Mouse (Mus musculus): Measurements from ENCODE around the gene Tha1. TPM values are rescaled to one million over a fixed set of nuclear protein-coding genes. Genes with fewer than 3 reads are reported as not detected.
A peak's percentile ranks its signal among the peaks of the same experiment; 100 is the strongest.
"Not testable (repeated sequence)": the region's sequence is repeated elsewhere in the genome, so short reads cannot be mapped to it uniquely, and the experiment has no call there.

The Tha1 gene
- polyA plus RNA-seq, 1 experiment from 2014 or later, result 3.0 TPM

- Histone ChIP-seq H3K9me3 (no peaks in the 10 kb centered on the region), H3K27ac (replicated peaks) (no peak overlapping the region), H3K4me2 (no peak overlapping the region), H3K36me3 (no peaks in the 10 kb centered on the region), H3K4me3 (no peak overlapping the region), H3K27me3 (no peaks in the 10 kb centered on the region), H3K9ac (no peak overlapping the region), H3K4me1 (replicated peaks) (peaks cover 18% of the 10 kb centered on the region)
- no peak for ATAC-seq (ENCODE audit: low read depth)
- WGBS, result 93% methylated on average over 2 of the region's 2 CpGs
These were observed 28.3 kb downstream of the Tha1 start for GRCm38 (mm10) chr11:117844997-117845396.

- H3K27ac ChIP-seq (replicated peaks), result no peak overlapping the region
- no peak for ATAC-seq (ENCODE audit: low read depth)
- 86% methylated on average over 2 of the region's 2 CpGs for WGBS
- H3K27me3 ChIP-seq, result no peaks in the 10 kb centered on the region
- H3K36me3 ChIP-seq, result no peaks in the 10 kb centered on the region
- no peak overlapping the region for H3K4me3 ChIP-seq
- peaks cover 9% of the 10 kb centered on the region for H3K4me1 ChIP-seq (replicated peaks)
- H3K4me2 ChIP-seq, result no peak overlapping the region
- no peak overlapping the region for H3K9ac ChIP-seq
- H3K9me3 ChIP-seq, result no peaks in the 10 kb centered on the region
These were observed 29.8 kb downstream of the Tha1 start for GRCm38 (mm10) chr11:117843434-117843833.

- Histone ChIP-seq H3K4me3 (no peak overlapping the region), H3K36me3 (no peaks in the 10 kb centered on the region), H3K4me2 (no peak overlapping the region), H3K9me3 (no peaks in the 10 kb centered on the region), H3K27ac (replicated peaks) (no peak overlapping the region), H3K4me1 (replicated peaks) (0 out of 2 replicates have a peak, but pooled peaks cover 4% of the 10 kb centered on the region), H3K9ac (no peak overlapping the region), H3K27me3 (no peaks in the 10 kb centered on the region)
- no peak for ATAC-seq (ENCODE audit: low read depth)
- 65% methylated on average over 1 of the region's 1 CpGs for WGBS
These were observed 32.4 kb downstream of the Tha1 start for GRCm38 (mm10) chr11:117840910-117841309.

- H3K27ac ChIP-seq (replicated peaks), result no peak overlapping the region
- no peaks in the 10 kb centered on the region for H3K9me3 ChIP-seq
- no peaks in the 10 kb centered on the region for H3K27me3 ChIP-seq
- no peak for ATAC-seq (ENCODE audit: low read depth)
- no peak overlapping the region for H3K4me2 ChIP-seq
- no peaks in the 10 kb centered on the region for H3K36me3 ChIP-seq
- H3K9ac ChIP-seq, result no peak overlapping the region
- WGBS, result 77% methylated on average over 1 of the region's 1 CpGs
- 0 out of 2 replicates have a peak, but pooled peaks cover 4% of the 10 kb centered on the region for H3K4me1 ChIP-seq (replicated peaks)
- H3K4me3 ChIP-seq, result no peak overlapping the region
These were observed 34.3 kb downstream of the Tha1 start for GRCm38 (mm10) chr11:117839021-117839420.

GRCm38 (mm10) chr11:117838572-117838971 lies 34.7 kb downstream of the Tha1 start:
- 0 out of 2 replicates have a peak, but pooled peaks cover 4% of the 10 kb centered on the region for H3K4me1 ChIP-seq (replicated peaks)
- H3K27me3 ChIP-seq, result no peaks in the 10 kb centered on the region
- no peak overlapping the region for H3K4me2 ChIP-seq
- H3K9me3 ChIP-seq, result no peaks in the 10 kb centered on the region
- WGBS, result 77% methylated on average over 2 of the region's 2 CpGs
- H3K9ac ChIP-seq, result no peak overlapping the region
- no peaks in the 10 kb centered on the region for H3K36me3 ChIP-seq
- no peak overlapping the region for H3K4me3 ChIP-seq
- H3K27ac ChIP-seq (replicated peaks), result no peak overlapping the region
- ATAC-seq (ENCODE audit: low read depth), result no peak

GRCm38 (mm10) chr11:117836306-117836705 lies 37.0 kb downstream of the Tha1 start:
- Histone ChIP-seq H3K9ac (no peak overlapping the region), H3K9me3 (no peaks in the 10 kb centered on the region), H3K4me3 (no peak overlapping the region; the same call in 1 of the 2 replicates), H3K27ac (replicated peaks) (no peak overlapping the region), H3K4me2 (peak overlapping the region; percentile 45), H3K36me3 (no peaks in the 10 kb centered on the region), H3K27me3 (no peaks in the 10 kb centered on the region), H3K4me1 (replicated peaks) (peaks cover 12% of the 10 kb centered on the region)
- no peak for ATAC-seq (ENCODE audit: low read depth)
- 28% methylated on average over 13 of the region's 13 CpGs for WGBS

- no peak overlapping the region for H3K4me3 ChIP-seq
- ATAC-seq (ENCODE audit: low read depth), result no peak
- no peak overlapping the region for H3K9ac ChIP-seq
- H3K27ac ChIP-seq (replicated peaks), result no peak overlapping the region
- H3K27me3 ChIP-seq, result no peaks in the 10 kb centered on the region
- 94% methylated on average over 8 of the region's 8 CpGs for WGBS
- H3K4me1 ChIP-seq (replicated peaks), result peaks cover 30% of the 10 kb centered on the region
- H3K9me3 ChIP-seq, result no peaks in the 10 kb centered on the region
- no peak overlapping the region for H3K4me2 ChIP-seq
- no peaks in the 10 kb centered on the region for H3K36me3 ChIP-seq
These were observed 39.2 kb downstream of the Tha1 start for GRCm38 (mm10) chr11:117834086-117834485.

- not testable (repeated sequence) for H3K9me3 ChIP-seq; H3K9ac ChIP-seq; ATAC-seq (ENCODE audit: low read depth); H3K36me3 ChIP-seq; H3K27ac ChIP-seq (replicated peaks); H3K27me3 ChIP-seq; H3K4me2 ChIP-seq; H3K4me3 ChIP-seq
- H3K4me1 ChIP-seq (replicated peaks), result peaks cover 35% of the 10 kb centered on the region
- 85% methylated on average over 4 of the region's 6 CpGs for WGBS
These were observed 39.8 kb downstream of the Tha1 start for GRCm38 (mm10) chr11:117833509-117833908.

- Histone ChIP-seq H3K4me2 (peak overlapping the region; percentile 58), H3K9ac (peak overlapping the region; percentile 59), H3K9me3 (no peaks in the 10 kb centered on the region), H3K27ac (replicated peaks) (peak overlapping the region; percentile 52), H3K4me3 (peak overlapping the region; percentile 39), H3K36me3 (no peaks in the 10 kb centered on the region), H3K4me1 (replicated peaks) (peaks cover 47% of the 10 kb centered on the region), H3K27me3 (no peaks in the 10 kb centered on the region)
- 18% methylated on average over 28 of the region's 28 CpGs for WGBS
- peak; percentile 73 for ATAC-seq (ENCODE audit: low read depth)
These were observed 41.0 kb downstream of the Tha1 start for GRCm38 (mm10) chr11:117832086-117832969.

- no peak for ATAC-seq (ENCODE audit: low read depth)
- no peak overlapping the region; the same call in 1 of the 2 replicates for H3K27ac ChIP-seq (replicated peaks)
- no peaks in the 10 kb centered on the region for H3K36me3 ChIP-seq
- H3K4me1 ChIP-seq (replicated peaks), result peaks cover 59% of the 10 kb centered on the region
- no peaks in the 10 kb centered on the region for H3K27me3 ChIP-seq
- H3K9me3 ChIP-seq, result no peaks in the 10 kb centered on the region
- WGBS, result 72% methylated on average over 9 of the region's 9 CpGs
- no peak overlapping the region for H3K9ac ChIP-seq
- H3K4me3 ChIP-seq, result no peak overlapping the region
- H3K4me2 ChIP-seq, result no peak overlapping the region
These were observed 42.9 kb downstream of the Tha1 start for GRCm38 (mm10) chr11:117830401-117830800.

- H3K4me3 ChIP-seq, result no peak overlapping the region
- peaks cover 66% of the 10 kb centered on the region for H3K4me1 ChIP-seq (replicated peaks)
- H3K4me2 ChIP-seq, result no peak overlapping the region
- no peak overlapping the region for H3K9ac ChIP-seq
- H3K36me3 ChIP-seq, result no peaks in the 10 kb centered on the region
- no peak for ATAC-seq (ENCODE audit: low read depth)
- H3K27ac ChIP-seq (replicated peaks), result peak overlapping the region; percentile 50; the same call in 1 of the 2 replicates
- no peaks in the 10 kb centered on the region for H3K9me3 ChIP-seq
- 84% methylated on average over 2 of the region's 2 CpGs for WGBS
- H3K27me3 ChIP-seq, result no peaks in the 10 kb centered on the region
These were observed 43.5 kb downstream of the Tha1 start for GRCm38 (mm10) chr11:117829671-117830215.

- no peaks in the 10 kb centered on the region for H3K9me3 ChIP-seq
- WGBS, result 51% methylated on average over 9 of the region's 9 CpGs
- 0 out of 2 replicates have a peak overlapping the region, but pooled peaks have one; percentile 0 for H3K9ac ChIP-seq
- no peak overlapping the region for H3K4me2 ChIP-seq
- peaks cover 72% of the 10 kb centered on the region for H3K4me1 ChIP-seq (replicated peaks)
- ATAC-seq (ENCODE audit: low read depth), result no peak
- no peak overlapping the region for H3K4me3 ChIP-seq
- no peaks in the 10 kb centered on the region for H3K27me3 ChIP-seq
- H3K36me3 ChIP-seq, result no peaks in the 10 kb centered on the region
- H3K27ac ChIP-seq (replicated peaks), result peak overlapping the region; percentile 50; the same call in 1 of the 2 replicates
These were observed 44.2 kb downstream of the Tha1 start for GRCm38 (mm10) chr11:117828888-117829604.
